Mouse (Mus musculus) adrenal gland, adult 18-20 months (tissue): ENCODE measurements at regions not wholly inside any gene's neighbourhood (a gene's known extent, or its start where the extent isn't known, plus 50 kb on each side); places are given as distances from the start of the nearest gene placed in this dataset.

Experiments used
- DNase-seq, 2 experiments: peaks; one replicate each; pipeline ENCODE4 v3.0.0; 2021 to 2022; ENCODE audit warnings: low spot score in 2 of 2

DNA sequence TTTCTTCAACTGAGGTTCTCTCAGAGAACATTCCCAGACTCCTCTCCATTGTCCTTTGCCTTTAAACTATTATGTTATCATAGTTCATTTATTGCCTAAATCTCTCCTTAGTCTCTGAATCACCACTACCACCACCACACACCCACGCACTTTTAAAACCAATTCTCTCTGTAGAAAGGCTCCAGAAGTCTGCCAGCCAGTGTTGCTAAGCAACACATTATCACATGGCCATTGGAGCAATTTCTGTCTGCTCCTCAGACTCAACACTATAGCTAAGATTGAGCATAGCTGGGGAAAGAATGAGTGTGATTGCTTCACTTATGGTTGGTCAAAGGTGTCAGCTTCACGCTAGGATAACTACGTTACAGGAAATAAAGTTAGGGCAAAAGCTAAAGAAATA, 59.3 kb downstream of the Trap1a start:
- no peak for DNase-seq

GRCm38 (mm10) chrX:139416701-139417100, 63.5 kb upstream of the D330045A20Rik start:
- peak; percentile 51 to 56 for DNase-seq

DNA sequence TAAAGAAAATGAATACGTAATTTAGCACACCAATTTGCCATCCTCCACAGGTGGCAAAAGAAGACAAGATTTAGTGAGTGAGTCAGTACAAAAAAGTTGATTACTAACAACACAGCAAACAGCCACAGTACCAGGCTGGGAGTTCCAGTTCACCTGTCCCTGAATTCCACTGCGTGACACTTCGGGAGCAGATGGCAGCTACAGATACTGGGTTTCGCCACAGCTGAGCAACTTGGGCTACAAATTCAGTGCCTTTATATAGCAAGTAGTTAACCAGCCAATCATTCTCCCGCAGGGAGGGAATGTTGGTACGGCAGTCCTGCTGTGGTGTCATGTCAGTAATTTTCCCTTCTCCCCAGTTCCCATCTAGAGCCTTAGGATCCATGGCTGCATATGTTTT, 60.3 kb upstream of the D330045A20Rik start:
- no peak for DNase-seq

DNA sequence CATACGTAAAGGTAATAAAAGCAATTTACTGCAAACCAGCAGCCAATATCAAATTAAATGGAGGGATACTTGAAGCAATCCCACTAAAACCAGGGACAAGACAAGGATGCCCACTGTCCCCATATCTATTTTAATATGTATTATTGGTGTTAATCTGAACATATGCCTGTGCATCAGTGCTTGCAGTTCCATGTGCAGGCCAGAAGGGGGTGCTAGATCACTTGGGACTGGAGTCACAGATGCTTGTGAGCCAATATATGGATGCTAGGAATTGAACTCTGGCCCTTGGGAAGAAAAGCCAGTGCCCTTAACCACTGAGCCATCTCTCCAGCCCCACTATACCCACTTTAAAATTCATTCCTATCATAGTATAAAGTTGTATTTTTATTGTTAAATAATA, 55.9 kb upstream of the D330045A20Rik start:
- DNase-seq, result no peak
